Mouse (Mus musculus): ENCODE data around the gene Misp. TPM values are rescaled to one million over a fixed set of nuclear protein-coding genes. Genes with fewer than 3 reads are reported as not detected.

Gene Misp
- polyA plus RNA-seq, 1 experiment from 2014 or later = 0.85 TPM

- Histone ChIP-seq H3K27me3 (no peaks in the 10 kb centered on the region), H3K4me2 (replicated peaks) (peak overlapping the region; percentile 77), H3K9ac (replicated peaks) (peak overlapping the region; percentile 82), H3K27ac (peak overlapping the region; percentile 99), H3K4me3 (replicated peaks) (peak overlapping the region; percentile 48), H3K9me3 (no peaks in the 10 kb centered on the region), H3K36me3 (peaks cover 10% of the 10 kb centered on the region), H3K4me1 (replicated peaks) (peaks cover 54% of the 10 kb centered on the region)
- 65% methylated on average over 9 of the region's 9 CpGs for WGBS
- no peak for ATAC-seq
Measured at GRCm38 (mm10) chr10:79852107-79852789, 31.5 kb downstream of the Misp start.

- Histone ChIP-seq H3K27me3 (no peaks in the 10 kb centered on the region), H3K4me2 (replicated peaks) (peak overlapping the region; percentile 77), H3K27ac (peak overlapping the region; percentile 99), H3K4me1 (replicated peaks) (peaks cover 58% of the 10 kb centered on the region), H3K9me3 (no peaks in the 10 kb centered on the region), H3K4me3 (replicated peaks) (peak overlapping the region; percentile 48), H3K9ac (replicated peaks) (peak overlapping the region; percentile 82), H3K36me3 (peaks cover 16% of the 10 kb centered on the region)
- WGBS = 24% methylated on average over 8 of the region's 8 CpGs
- ATAC-seq = no peak
Measured at GRCm38 (mm10) chr10:79852827-79853226, 32.0 kb downstream of the Misp start.

GRCm38 (mm10) chr10:79853392-79853791, 32.6 kb downstream of the Misp start:
- Histone ChIP-seq H3K9me3 (no peaks in the 10 kb centered on the region), H3K4me1 (replicated peaks) (peaks cover 59% of the 10 kb centered on the region), H3K9ac (replicated peaks) (peak overlapping the region; percentile 82), H3K4me2 (replicated peaks) (peak overlapping the region; percentile 77), H3K4me3 (replicated peaks) (peak overlapping the region; percentile 48), H3K27ac (peak overlapping the region; percentile 99), H3K27me3 (no peaks in the 10 kb centered on the region), H3K36me3 (peaks cover 22% of the 10 kb centered on the region)
- 0% methylated on average over 15 of the region's 15 CpGs for WGBS
- ATAC-seq = peak; percentile 32

- Histone ChIP-seq H3K9me3 (no peaks in the 10 kb centered on the region), H3K27me3 (no peaks in the 10 kb centered on the region), H3K4me1 (replicated peaks) (peaks cover 66% of the 10 kb centered on the region), H3K9ac (replicated peaks) (peak within 1 kb of the TSS; percentile 98), H3K4me2 (replicated peaks) (peak within 1 kb of the TSS; percentile 100), H3K4me3 (replicated peaks) (peak within 1 kb of the TSS; percentile 99), H3K36me3 (peaks cover 29% of the 10 kb centered on the region), H3K27ac (peak within 1 kb of the TSS; percentile 100)
- under 1% methylated on average over 75 of the region's 75 CpGs for WGBS
- ATAC-seq = peak; percentile 92
Measured at GRCm38 (mm10) chr10:79853860-79854795, 33.3 kb downstream of the Misp start, which contains the start of gene Ptbp1. Gene Ptbp1, plus strand, starts transcription at chr10:79854427.

GRCm38 (mm10) chr10:79854801-79855541, 34.2 kb downstream of the Misp start:
- Histone ChIP-seq H3K9ac (replicated peaks) (peak overlapping the region; percentile 98), H3K4me3 (replicated peaks) (peak overlapping the region; percentile 99), H3K36me3 (peaks cover 37% of the 10 kb centered on the region), H3K9me3 (no peaks in the 10 kb centered on the region), H3K27ac (peak overlapping the region; percentile 100), H3K27me3 (no peaks in the 10 kb centered on the region), H3K4me1 (replicated peaks) (peaks cover 69% of the 10 kb centered on the region), H3K4me2 (replicated peaks) (peak overlapping the region; percentile 100)
- ATAC-seq = peak; percentile 43
- WGBS = under 1% methylated on average over 83 of the region's 83 CpGs

GRCm38 (mm10) chr10:79855558-79856184, 34.9 kb downstream of the Misp start:
- H3K4me3 ChIP-seq (replicated peaks) = peak overlapping the region; percentile 99
- peaks cover 69% of the 10 kb centered on the region for H3K4me1 ChIP-seq (replicated peaks)
- H3K27me3 ChIP-seq = no peaks in the 10 kb centered on the region
- no peaks in the 10 kb centered on the region for H3K9me3 ChIP-seq
- H3K4me2 ChIP-seq (replicated peaks) = peak overlapping the region; percentile 100
- WGBS = 5% methylated on average over 10 of the region's 10 CpGs
- peak overlapping the region; percentile 100 for H3K27ac ChIP-seq
- H3K9ac ChIP-seq (replicated peaks) = peak overlapping the region; percentile 98
- peaks cover 44% of the 10 kb centered on the region for H3K36me3 ChIP-seq
- ATAC-seq = no peak

- no peak for ATAC-seq
- H3K36me3 ChIP-seq = peaks cover 50% of the 10 kb centered on the region
- peak overlapping the region; percentile 98 for H3K9ac ChIP-seq (replicated peaks)
- peak overlapping the region; percentile 99 for H3K4me3 ChIP-seq (replicated peaks)
- peaks cover 66% of the 10 kb centered on the region for H3K4me1 ChIP-seq (replicated peaks)
- no peaks in the 10 kb centered on the region for H3K9me3 ChIP-seq
- H3K27me3 ChIP-seq = no peaks in the 10 kb centered on the region
- peak overlapping the region; percentile 100 for H3K4me2 ChIP-seq (replicated peaks)
- WGBS = 43% methylated on average over 6 of the region's 6 CpGs
- peak overlapping the region; percentile 54; the same call in 1 of the 2 replicates for H3K27ac ChIP-seq
Measured at GRCm38 (mm10) chr10:79856280-79856679, 35.5 kb downstream of the Misp start.

- ATAC-seq = no peak
- Histone ChIP-seq H3K4me2 (replicated peaks) (peak overlapping the region; percentile 100), H3K27ac (peak overlapping the region; percentile 54)
Measured at GRCm38 (mm10) chr10:79856704-79857451, 36.1 kb downstream of the Misp start.

GRCm38 (mm10) chr10:79857452-79857811, 36.6 kb downstream of the Misp start:
- H3K4me2 ChIP-seq (replicated peaks) = peak overlapping the region; percentile 100
- peaks cover 62% of the 10 kb centered on the region for H3K36me3 ChIP-seq
- no peak for ATAC-seq
- H3K9ac ChIP-seq (replicated peaks) = peak overlapping the region; percentile 98
- WGBS = 44% methylated on average over 4 of the region's 4 CpGs
- peaks cover 55% of the 10 kb centered on the region for H3K4me1 ChIP-seq (replicated peaks)
- H3K4me3 ChIP-seq (replicated peaks) = peak overlapping the region; percentile 99
- H3K27ac ChIP-seq = peak overlapping the region; percentile 54
- H3K9me3 ChIP-seq = no peaks in the 10 kb centered on the region
- H3K27me3 ChIP-seq = no peaks in the 10 kb centered on the region

More at GRCm38 (mm10) chr10:79856704-79857451, 36.1 kb downstream of the Misp start:
- WGBS = 65% methylated on average over 7 of the region's 7 CpGs
- Histone ChIP-seq H3K27me3 (no peaks in the 10 kb centered on the region), H3K9me3 (no peaks in the 10 kb centered on the region), H3K36me3 (peaks cover 56% of the 10 kb centered on the region), H3K4me1 (replicated peaks) (peaks cover 60% of the 10 kb centered on the region), H3K9ac (replicated peaks) (peak overlapping the region; percentile 98), H3K4me3 (replicated peaks) (peak overlapping the region; percentile 99)

- Histone ChIP-seq H3K27ac (peak overlapping the region; percentile 54), H3K4me1 (replicated peaks) (peaks cover 50% of the 10 kb centered on the region), H3K27me3 (no peaks in the 10 kb centered on the region), H3K9ac (replicated peaks) (peak overlapping the region; percentile 98), H3K4me3 (replicated peaks) (peak overlapping the region; percentile 99), H3K4me2 (replicated peaks) (peak overlapping the region; percentile 100), H3K9me3 (no peaks in the 10 kb centered on the region), H3K36me3 (peaks cover 67% of the 10 kb centered on the region)
- WGBS = 84% methylated on average over 2 of the region's 2 CpGs
- no peak for ATAC-seq
Measured at GRCm38 (mm10) chr10:79857894-79858293, 37.1 kb downstream of the Misp start.

All from midbrain, embryonic 13.5 days (tissue).